Mouse (Mus musculus) bone marrow macrophage, adult 2 months (primary cell): ENCODE measurements around the gene Iqch.

ENCODE experiments used
- CTCF ChIP-seq: IDR thresholded peaks from 2 replicates; pipeline ENCODE4 v1.5.1; 2012; ENCODE audit warnings: low read depth, mild to moderate bottlenecking, low read length, moderate library complexity
- POLR2A ChIP-seq: IDR thresholded peaks from 2 replicates; pipeline ENCODE4 v1.6.1; 2012; ENCODE audit warnings: mild to moderate bottlenecking, low read depth, low read length, borderline replicate concordance

GRCm38 (mm10) chr9:63512851-63513250 lies 89.4 kb downstream of the Iqch start:
- no peak for TF ChIP-seq CTCF
- TF ChIP-seq POLR2A = no peak
